Mouse (Mus musculus) left cerebral cortex, postnatal 10 days (tissue): ENCODE measurements around the gene St5. TPM values are rescaled to one million over a fixed set of nuclear protein-coding genes. Genes with fewer than 3 reads are reported as not detected.
A peak's percentile ranks its signal among the peaks of the same experiment; 100 is the strongest.

Source experiments
- DNase-seq, 2 experiments: peaks; one replicate each; pipeline ENCODE4 v3.0.0; 2021 to 2022; ENCODE audit warnings: low spot score in 2 of 2, mixed read lengths in 1 of 2; ENCODE audit errors: extremely low spot score in 1 of 2
- intact Hi-C: fragments of 180-260 bp; cut with DNase I; formaldehyde crosslinking; loops from one replicate; pipeline ENCODE4 v1.15.1; 2025
- total RNA-seq, 2 experiments: library from RNA; stranded (reverse); gene quantifications; 2 replicates each; pipeline ENCODE4 v1.2.3; 2021

St5 gene
- total RNA-seq, 2 experiments from 2014 or later, result 14.4 to 15.2 TPM

GRCm38 (mm10) chr7:109616034-109616979 is 87.1 kb downstream of the St5 start:
- DNase-seq, result peak; percentile 74 to 83
- intact Hi-C loops, result loop anchor here (5.0 kb wide), 1 partner anchor 79 kb away; no protein-coding TSS in a partner anchor

DNA sequence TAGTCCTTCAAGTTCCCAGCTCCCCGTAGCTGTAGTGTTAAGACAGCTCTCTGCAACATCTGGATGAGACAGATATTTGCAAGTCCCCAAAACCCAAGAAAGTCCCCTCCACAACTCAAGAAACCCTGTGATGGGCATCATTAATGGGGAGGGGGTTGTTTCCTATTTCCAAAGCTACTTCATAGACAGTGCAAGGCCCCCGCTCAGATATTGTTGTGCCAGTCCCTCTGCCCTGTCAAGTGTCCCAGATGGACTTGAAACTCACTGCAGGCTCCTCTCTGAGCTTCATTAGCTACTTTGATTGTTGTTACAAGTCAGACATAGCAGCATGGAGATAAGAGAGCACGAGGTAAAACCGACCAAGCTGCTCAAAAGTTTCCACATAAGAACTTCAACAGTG is 87.8 kb downstream of the St5 start:
- DNase-seq, result no peak
- intact Hi-C loops, result loop anchor here (5.0 kb wide), 1 partner anchor 78 kb away; no protein-coding TSS in a partner anchor

GRCm38 (mm10) chr7:109614939-109615338 is 88.5 kb downstream of the St5 start:
- no peak for DNase-seq
- intact Hi-C loops, result loop anchor here (5.0 kb wide), 1 partner anchor 78 kb away; no protein-coding TSS in a partner anchor

GRCm38 (mm10) chr7:109613531-109614021 is 89.8 kb downstream of the St5 start:
- intact Hi-C loops, result no loop called here
- no peak for DNase-seq

GRCm38 (mm10) chr7:109613051-109613450 is 90.4 kb downstream of the St5 start:
- intact Hi-C loops, result no loop called here
- no peak for DNase-seq

- intact Hi-C loops, result no loop called here
- no peak for DNase-seq
Measured at GRCm38 (mm10) chr7:109612531-109612930, 90.9 kb downstream of the St5 start.

DNA sequence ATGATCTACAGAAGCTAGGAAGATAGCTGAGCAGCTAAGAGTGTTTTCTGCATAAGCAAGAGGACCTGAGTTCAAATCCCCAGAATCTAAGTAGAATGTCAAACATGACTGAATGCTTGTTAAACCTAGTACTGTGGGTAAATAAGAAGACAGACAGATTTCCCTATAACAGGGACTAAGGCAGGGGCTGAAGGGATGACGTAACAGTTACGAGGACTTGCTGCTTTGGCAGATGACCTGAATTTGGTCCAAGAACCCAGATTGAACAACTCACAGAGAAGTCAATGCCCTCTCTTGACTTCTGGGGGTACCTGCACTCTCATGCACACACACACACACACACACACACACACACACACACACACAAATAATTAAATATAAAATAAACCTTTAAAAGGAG is 93.1 kb downstream of the St5 start:
- intact Hi-C loops, result no loop called here
- no peak for DNase-seq

- no peak for DNase-seq
- intact Hi-C loops, result no loop called here
Measured at GRCm38 (mm10) chr7:109609565-109610345, 93.7 kb downstream of the St5 start.

DNA sequence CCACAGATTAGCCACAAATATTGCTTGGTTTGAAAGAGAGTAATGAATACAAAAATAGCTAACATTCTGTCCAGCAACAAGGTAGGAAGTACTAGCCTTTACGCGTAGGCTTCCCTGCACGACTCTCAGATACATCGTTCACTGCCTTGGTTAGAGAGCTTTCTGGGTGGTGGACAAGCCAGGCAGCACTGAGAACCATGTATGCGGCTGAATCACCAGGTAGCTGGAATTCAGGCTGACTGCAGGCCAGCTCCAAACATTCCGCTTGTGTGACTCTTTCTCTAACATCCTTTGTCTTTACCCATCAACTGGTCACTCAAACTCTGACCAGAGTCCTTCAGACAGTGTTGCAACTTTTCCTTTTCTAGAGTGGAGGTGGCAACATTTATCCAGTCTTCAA is 94.6 kb downstream of the St5 start:
- intact Hi-C loops, result no loop called here
- DNase-seq, result no peak

DNA sequence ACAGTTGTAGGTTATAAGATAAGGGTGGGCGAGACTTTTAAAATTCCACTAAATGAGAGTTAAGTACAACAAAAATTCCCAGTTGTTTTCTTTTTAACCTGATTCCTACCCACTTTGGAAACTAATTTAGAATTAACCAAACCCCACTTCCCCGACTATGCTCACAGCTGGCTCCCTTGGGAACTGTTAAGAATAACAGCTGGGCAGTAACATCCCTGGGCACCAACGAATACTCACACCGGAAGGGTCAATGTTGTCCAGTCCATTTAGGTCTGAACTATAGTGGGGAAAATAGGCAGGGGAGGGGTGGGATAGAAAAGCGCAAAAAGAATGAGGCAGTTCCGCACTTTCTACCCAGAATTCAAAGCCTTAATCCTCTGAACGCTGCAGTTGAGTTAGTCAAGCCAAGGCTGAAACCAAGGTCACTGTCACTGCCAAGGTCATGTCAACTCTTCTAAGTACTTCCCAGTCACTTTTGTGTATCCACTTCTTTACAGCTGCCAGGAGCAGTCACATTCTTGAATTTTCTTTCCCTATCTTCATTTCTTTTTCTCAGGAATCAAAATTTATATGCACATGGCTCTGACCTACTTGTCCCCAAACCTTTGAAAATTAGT is 96.3 kb downstream of the St5 start:
- no peak for DNase-seq

GRCm38 (mm10) chr7:109602562-109602961 is 100.8 kb downstream of the St5 start:
- DNase-seq, result no peak
- intact Hi-C loops, result no loop called here

More for the DNA sequence above, 96.3 kb downstream of the St5 start:
- intact Hi-C loops, result no loop called here

DNA sequence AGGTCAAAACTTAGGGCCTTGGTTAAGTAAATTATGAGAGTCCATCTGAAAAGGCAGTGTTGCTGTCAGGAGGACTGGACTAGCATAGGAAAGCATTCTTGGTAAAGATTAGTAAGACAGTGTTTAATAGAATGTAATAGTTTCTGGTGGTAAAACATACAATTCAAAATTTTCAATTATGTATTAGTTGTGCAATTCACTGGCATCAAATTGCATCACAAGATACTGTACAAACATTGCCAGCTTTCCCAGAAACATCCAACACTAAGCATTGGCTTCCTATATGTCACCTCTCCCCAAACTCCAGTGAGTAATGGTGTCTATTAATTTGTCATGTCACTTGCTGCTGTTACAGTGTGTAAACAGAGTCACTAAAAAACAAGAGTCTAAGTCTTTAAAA is 101.4 kb downstream of the St5 start:
- intact Hi-C loops, result no loop called here
- no peak for DNase-seq

DNA sequence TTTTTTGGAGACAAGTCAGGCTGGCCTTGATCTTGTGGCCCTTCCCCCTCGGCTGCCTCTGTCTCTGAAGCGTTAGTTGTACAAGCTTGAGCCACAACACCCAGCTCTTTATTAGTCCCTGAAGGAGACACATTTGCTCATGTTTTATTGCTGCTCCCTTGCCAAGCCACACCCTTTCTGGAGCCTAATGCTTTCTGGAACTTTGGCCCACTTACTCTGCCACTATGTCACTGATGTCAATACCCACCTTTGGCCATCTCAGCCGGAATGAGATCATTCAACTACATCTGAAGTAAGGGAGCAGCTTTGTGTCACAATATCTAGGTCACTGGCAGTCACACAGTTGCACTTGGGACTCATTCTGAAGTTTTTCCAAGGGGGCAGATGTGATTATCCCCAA is 102.7 kb downstream of the St5 start:
- DNase-seq, result no peak
- intact Hi-C loops, result no loop called here

GRCm38 (mm10) chr7:109599998-109600397 is 103.4 kb downstream of the St5 start:
- DNase-seq, result no peak
- intact Hi-C loops, result no loop called here

- no peak for DNase-seq
- intact Hi-C loops, result no loop called here
Measured at GRCm38 (mm10) chr7:109594845-109595531, 108.4 kb downstream of the St5 start.

- no peak for DNase-seq
- intact Hi-C loops, result no loop called here
Measured at GRCm38 (mm10) chr7:109593992-109594391, 109.4 kb downstream of the St5 start.

DNA sequence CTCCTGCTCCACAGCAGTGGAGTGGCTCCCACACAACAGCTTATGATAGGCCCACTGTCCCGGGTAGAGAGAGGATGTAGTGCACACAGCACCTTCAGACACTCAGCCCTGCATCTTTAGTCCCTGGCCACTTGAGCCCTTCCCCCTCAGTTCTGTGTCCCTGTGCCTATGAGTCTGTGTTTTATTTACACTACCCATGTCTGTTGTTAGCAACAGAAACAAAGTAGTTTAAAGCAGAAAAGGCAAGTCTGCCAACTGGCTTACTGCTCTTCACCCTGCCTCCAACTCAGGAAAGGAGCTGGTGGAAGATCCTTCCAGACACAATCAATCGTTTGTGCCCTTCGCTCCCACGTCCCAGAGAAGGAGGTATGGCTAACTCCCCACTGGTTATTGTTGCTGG is 111.2 kb downstream of the St5 start:
- no peak for DNase-seq
- intact Hi-C loops, result no loop called here

GRCm38 (mm10) chr7:109590576-109590975 is 112.8 kb downstream of the St5 start:
- no peak for DNase-seq
- intact Hi-C loops, result no loop called here

DNA sequence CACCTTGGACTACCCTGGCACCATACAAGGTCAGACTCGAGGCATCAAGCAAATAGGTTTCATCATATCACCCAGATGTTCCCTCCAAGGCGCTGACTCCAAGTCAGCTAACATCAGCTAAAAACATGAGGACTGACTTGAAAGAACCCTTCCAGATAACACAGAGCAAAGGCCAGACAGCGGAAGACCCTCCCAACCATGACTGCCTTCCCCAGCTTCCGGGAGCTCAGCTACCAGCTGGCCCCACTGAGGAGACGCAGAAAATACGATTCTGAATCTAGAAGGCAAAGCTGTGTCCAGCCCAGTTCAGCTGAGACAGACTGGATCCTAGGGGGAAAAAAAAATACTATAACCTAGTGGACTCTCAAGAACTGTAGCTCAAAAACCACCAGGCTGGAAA is 114.4 kb downstream of the St5 start:
- no peak for DNase-seq
- intact Hi-C loops, result no loop called here
